ENCODE assay signal across 22 mouse cellular contexts in the genomic region with DNA sequence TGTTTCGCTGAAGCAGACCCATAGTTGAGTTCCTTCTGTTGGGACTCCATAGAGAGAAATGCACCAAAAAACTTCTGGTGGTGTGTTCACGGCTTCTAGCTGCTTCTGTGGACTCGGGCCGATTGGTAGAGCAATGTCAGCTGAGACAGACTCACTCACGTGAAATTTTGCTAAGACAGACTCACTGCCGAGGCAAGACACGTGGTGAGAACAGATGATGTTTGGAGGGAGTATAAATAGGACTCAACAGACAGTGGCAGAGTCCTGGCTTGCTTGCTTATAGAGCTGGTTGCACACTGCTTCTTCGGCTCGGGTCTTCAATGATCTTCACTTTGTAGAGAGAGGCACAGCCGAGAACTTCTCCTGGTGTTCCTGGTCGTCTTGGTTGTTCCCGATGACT. TPM values are rescaled to one million over a fixed set of nuclear protein-coding genes. Genes with fewer than 3 reads are reported as not detected.
A peak's percentile ranks its signal among the peaks of the same experiment; 100 is the strongest.
DNase-seq lines count a peak whose midpoint lies in the region; ATAC-seq and TF ChIP-seq lines count a peak whose summit lies in the region.
"Had no signal": no experiment of that assay in that cellular context is flagged by ENCODE, and none has a peak within 500 bp of the region (broad histone marks: within the 10 kb centered on the region; RNA-seq: fewer than 3 reads in every experiment).

No protein-coding gene starts in this region.

- no peaks in the 10 kb centered on the region for H3K36me3 ChIP-seq in stomach, postnatal 0 days (ENCODE audit: control insufficient read depth, insufficient read depth, low read length)
- H3K36me3 ChIP-seq: embryonic facial prominence, embryonic 10.5 days; embryonic facial prominence, embryonic 12.5 days; forebrain, embryonic 15.5 days; G1E had no signal

- no peak overlapping the region for H3K4me3 ChIP-seq in layer of hippocampus, adult 2 months
- H3K4me3 ChIP-seq in stomach, postnatal 0 days (ENCODE audit: low read depth, low read length): no peak overlapping the region
- H3K4me3 ChIP-seq: embryonic facial prominence, embryonic 10.5 days; embryonic facial prominence, embryonic 12.5 days; forebrain, embryonic 13.5 days; forebrain, embryonic 15.5 days had no signal

- TF ChIP-seq CTCF in layer of hippocampus, adult 2 months (conservative IDR thresholded peaks at IDR 0.05): no peak
- TF ChIP-seq CTCF in stomach, postnatal 0 days (IDR thresholded peaks at IDR 0.05; ENCODE audit: low read depth): no peak

- no peak for ATAC-seq in stomach, postnatal 0 days (ENCODE audit: low FRiP score, low TSS enrichment)
- ATAC-seq: activated CD4-positive, CD25-positive, alpha-beta regulatory T cell, adult 4 months; forebrain, embryonic 13.5 days; forebrain, embryonic 15.5 days; forebrain, postnatal 0 days; Patski had no signal

- H3K27ac ChIP-seq in layer of hippocampus, adult 2 months: peak overlapping the region; percentile 39; the same call in 1 of the 2 replicates
- no peak overlapping the region for H3K27ac ChIP-seq in stomach, postnatal 0 days (replicated peaks)
- H3K27ac ChIP-seq: embryonic facial prominence, embryonic 10.5 days; embryonic facial prominence, embryonic 12.5 days; forebrain, embryonic 13.5 days; forebrain, embryonic 15.5 days had no signal

- intact Hi-C loops in left cerebral cortex, postnatal 36 days (cut with DNase I): no loop called here

- 86% methylated on average over 12 of the region's 12 CpGs for WGBS in stomach, postnatal 0 days

- no peaks in the 10 kb centered on the region for H3K27me3 ChIP-seq in stomach, postnatal 0 days (ENCODE audit: control insufficient read depth, insufficient read depth, low read length)
- H3K27me3 ChIP-seq: embryonic facial prominence, embryonic 12.5 days; forebrain, embryonic 13.5 days; forebrain, embryonic 15.5 days; Patski had no signal

- H3K9ac ChIP-seq in stomach, postnatal 0 days (ENCODE audit: low read length): no peak overlapping the region
- H3K9ac ChIP-seq: embryonic facial prominence, embryonic 12.5 days; forebrain, embryonic 13.5 days; forebrain, embryonic 15.5 days; forebrain, postnatal 0 days had no signal

- no peak overlapping the region for H3K4me2 ChIP-seq in stomach, postnatal 0 days (replicated peaks; ENCODE audit: low read depth)
- H3K4me2 ChIP-seq: embryonic facial prominence, embryonic 12.5 days; forebrain, embryonic 13.5 days; forebrain, embryonic 15.5 days had no signal

- H3K9me3 ChIP-seq in stomach, postnatal 0 days (ENCODE audit: control insufficient read depth, low read length): no peaks in the 10 kb centered on the region
- H3K9me3 ChIP-seq: embryonic facial prominence, embryonic 12.5 days; forebrain, embryonic 13.5 days; forebrain, embryonic 15.5 days; G1E had no signal

- H3K4me1 ChIP-seq in stomach, postnatal 0 days (replicated peaks; ENCODE audit: control insufficient read depth, insufficient read depth): peaks cover 4% of the 10 kb centered on the region

- no peak for TF ChIP-seq EP300 in stomach, postnatal 0 days (optimal IDR thresholded peaks at IDR 0.05)

- no peak for DNase-seq in layer of hippocampus, adult 2 months (ENCODE audit: low spot score in 2 of 2)
- no peak for DNase-seq in layer of hippocampus, adult 9-10 months (ENCODE audit: low spot score)
- DNase-seq in left cerebral cortex, postnatal 36 days (ENCODE audit: low spot score in 2 of 2): peak; percentile 36 to 37
- DNase-seq in left cerebral cortex, adult 8-10 months (ENCODE audit: low spot score in 2 of 2): no peak
- peak; percentile 63 for DNase-seq in brain, adult 2 months (ENCODE audit: low read depth, low spot score)
- no peak for DNase-seq in adrenal gland, postnatal 14 days
- DNase-seq in stomach, postnatal 0 days (ENCODE audit: low spot score): no peak
- DNase-seq: adrenal gland, adult 8-10 months; adrenal gland, postnatal 25 days; cerebellum, adult 11-12 months; cerebellum, adult 2 months; cerebellum, adult 9-10 months; cerebellum, postnatal 10 days; cerebellum, postnatal 25 days; forebrain, postnatal 0 days had no signal

RNA-seq across cellular contexts. Expression of a gene that starts 6.4 kb away (rescaled TPM):
- 10 to 100 TPM; 29.2 to 34.3 TPM for total RNA-seq in layer of hippocampus, adult 2 months (2021)
- 10 to 100 TPM; 26.0 to 28.0 TPM for total RNA-seq in left cerebral cortex, postnatal 36 days (2021)
- total RNA-seq in left cerebral cortex, adult 8-10 months (2022): 10 to 100 TPM; 32.7 to 37.6 (median 34.4) TPM
- total RNA-seq in adrenal gland, postnatal 14 days (2021): 39.4 and 43.1 TPM in 2 replicates
- polyA plus RNA-seq in stomach, postnatal 0 days (2015; fragmentation: Nextera tagmentation; extraction: Ambion mirVana): 43.5 and 46.3 TPM in 2 replicates

RNA-seq across cellular contexts. Expression of a gene that starts 20.8 kb away (rescaled TPM):
- total RNA-seq in layer of hippocampus, adult 2 months (2021): 100 to 1,000 TPM; 128 to 136 TPM
- 100 to 1,000 TPM; 113 to 119 TPM for total RNA-seq in left cerebral cortex, postnatal 36 days (2021)
- total RNA-seq in left cerebral cortex, adult 8-10 months (2022): 100 to 1,000 TPM; 118 to 126 (median 121) TPM
- 66.2 and 70.1 TPM in 2 replicates for total RNA-seq in adrenal gland, postnatal 14 days (2021)
- 9.7 and 10.8 TPM in 2 replicates for polyA plus RNA-seq in stomach, postnatal 0 days (2015; fragmentation: Nextera tagmentation; extraction: Ambion mirVana)

Comparison
In these comparisons a context has a peak if more than half of its experiments do, and no peak if none do; other contexts are left out.
1. DNase-seq: peak in left cerebral cortex, postnatal 36 days (2 of 2) and brain, adult 2 months (single experiment); none in layer of hippocampus, adult 2 months (0 of 2), layer of hippocampus, adult 9-10 months (single experiment), left cerebral cortex, adult 8-10 months (0 of 2), adrenal gland, postnatal 14 days (single experiment) and stomach, postnatal 0 days (single experiment).